Mouse (Mus musculus) MEL (cell line): ENCODE measurements around the gene Tex36. TPM values are rescaled to one million over a fixed set of nuclear protein-coding genes. Genes with fewer than 3 reads are reported as not detected.

Experiments used
- DNase-seq: peaks from one replicate; pipeline ENCODE4 v3.0.0; 2011; ENCODE audit warnings: low read depth, low spot score
- H3K27ac ChIP-seq: 2 replicates; pipeline ENCODE4 v1.5.1; 2012; ENCODE audit warnings: low read depth, mild to moderate bottlenecking, control low read depth, low read length, moderate library complexity; ENCODE audit not compliant: control insufficient read depth
- H3K27me3 ChIP-seq, 2 experiments: fragments of 150-350 bp in 1 of 2; sonication (generic) in 1 of 2; 2 replicates each; pipeline ENCODE4 v1.6.1; 2012; ENCODE audit warnings: low read length in 2 of 2, mild to moderate bottlenecking in 2 of 2, improper control_type of control experiment in 1 of 2, moderate library complexity in 1 of 2; ENCODE audit not compliant: insufficient read depth in 2 of 2, control insufficient read depth in 1 of 2
- H3K36me3 ChIP-seq, 2 experiments: 2 replicates each; pipeline ENCODE4 v1.6.1; 2012 to 2014; ENCODE audit warnings: low read length in 2 of 2, improper control_type of control experiment in 1 of 2, inconsistent platforms in 1 of 2, mild to moderate bottlenecking in 1 of 2; ENCODE audit not compliant: insufficient read depth in 2 of 2, control insufficient read depth in 1 of 2
- H3K4me1 ChIP-seq, 2 experiments: fragments of 150-350 bp in 1 of 2; sonication (generic) in 1 of 2; 2 replicates each; pipeline ENCODE4 v1.6.1; 2012; ENCODE audit warnings: low read length in 2 of 2, improper control_type of control experiment in 1 of 2, mild to moderate bottlenecking in 1 of 2; ENCODE audit not compliant: insufficient read depth in 2 of 2, control insufficient read depth in 1 of 2
- H3K4me3 ChIP-seq, 2 experiments: fragments of 150-350 bp in 1 of 2; sonication (generic) in 1 of 2; 2 replicates each; pipeline ENCODE4 v1.5.1; 2012; ENCODE audit warnings: low read depth in 2 of 2, low read length in 2 of 2, mild to moderate bottlenecking in 2 of 2, moderate library complexity in 2 of 2, control low read depth in 1 of 2, improper control_type of control experiment in 1 of 2; ENCODE audit not compliant: control insufficient read depth in 1 of 2, insufficient read depth in 1 of 2
- H3K79me2 ChIP-seq: 2 replicates; pipeline ENCODE4 v1.6.1; 2012; ENCODE audit warnings: mild to moderate bottlenecking, low read length, moderate library complexity; ENCODE audit not compliant: control insufficient read depth, poor library complexity, insufficient read depth
- H3K9ac ChIP-seq: 2 replicates; pipeline ENCODE4 v1.6.1; 2012; ENCODE audit warnings: low read depth, mild to moderate bottlenecking, control low read depth, low read length, moderate library complexity; ENCODE audit not compliant: control insufficient read depth, poor library complexity, severe bottlenecking
- H3K9me3 ChIP-seq: fragments of 150-350 bp; sonication (generic); replicated peaks from 2 replicates; pipeline ENCODE4 v1.6.1; 2012; ENCODE audit warnings: mild to moderate bottlenecking, low read length, improper control_type of control experiment, moderate library complexity; ENCODE audit not compliant: insufficient read depth
- BHLHE40 ChIP-seq: IDR thresholded peaks from 2 replicates; pipeline ENCODE4 v1.6.1; 2012; ENCODE audit warnings: low read depth, mild to moderate bottlenecking, inconsistent platforms, low read length, improper control_type of control experiment, borderline replicate concordance
- CTCF ChIP-seq, 3 experiments: IDR thresholded peaks in 2 of 3; conservative IDR thresholded peaks in 1 of 3; 2 replicates each; pipeline ENCODE4 v1.5.1; 2011 to 2012; ENCODE audit warnings: low read length in 3 of 3, low read depth in 2 of 3, mild to moderate bottlenecking in 2 of 3, improper control_type of control experiment in 1 of 3, inconsistent platforms in 1 of 3, mixed read lengths in 1 of 3, moderate library complexity in 1 of 3; ENCODE audit not compliant: control insufficient read depth in 1 of 3, insufficient read depth in 1 of 3, poor library complexity in 1 of 3, severe bottlenecking in 1 of 3
- ELF1 ChIP-seq: IDR thresholded peaks from 2 replicates; pipeline ENCODE4 v1.6.1; 2014; ENCODE audit warnings: low read depth, mild to moderate bottlenecking, inconsistent platforms, low read length, improper control_type of control experiment, moderate library complexity
- EP300 ChIP-seq, 2 experiments: IDR thresholded peaks; 2 replicates each; pipeline ENCODE4 v1.6.1; 2011; ENCODE audit warnings: improper control_type of control experiment in 2 of 2, low read length in 2 of 2, low read depth in 1 of 2, mild to moderate bottlenecking in 1 of 2
- ETS1 ChIP-seq: IDR thresholded peaks from 2 replicates; pipeline ENCODE4 v1.6.1; 2012; ENCODE audit warnings: low read depth, mild to moderate bottlenecking, inconsistent platforms, low read length, improper control_type of control experiment, moderate library complexity
- GABPA ChIP-seq: IDR thresholded peaks from 2 replicates; pipeline ENCODE4 v1.6.1; 2012; ENCODE audit warnings: low read depth, mild to moderate bottlenecking, inconsistent platforms, low read length, improper control_type of control experiment, moderate library complexity
- GATA1 ChIP-seq: IDR thresholded peaks from 2 replicates; pipeline ENCODE4 v1.6.1; 2011; ENCODE audit warnings: low read depth, low read length, improper control_type of control experiment
- MAFK ChIP-seq: IDR thresholded peaks from 2 replicates; pipeline ENCODE4 v1.6.1; 2011; ENCODE audit warnings: low read depth, mild to moderate bottlenecking, low read length, improper control_type of control experiment, borderline replicate concordance
- MAX ChIP-seq: IDR thresholded peaks from 2 replicates; pipeline ENCODE4 v1.6.1; 2011; ENCODE audit warnings: low read length, improper control_type of control experiment
- MAZ ChIP-seq: IDR thresholded peaks from 2 replicates; pipeline ENCODE4 v1.6.1; 2012; ENCODE audit warnings: low read depth, mild to moderate bottlenecking, inconsistent platforms, low read length, improper control_type of control experiment
- MYB ChIP-seq: IDR thresholded peaks from 2 replicates; pipeline ENCODE4 v1.6.1; 2011; ENCODE audit warnings: mild to moderate bottlenecking, low read depth, low read length, improper control_type of control experiment
- MYC ChIP-seq: IDR thresholded peaks from 2 replicates; pipeline ENCODE4 v1.6.1; 2011; ENCODE audit warnings: low read depth, mild to moderate bottlenecking, low read length, improper control_type of control experiment, moderate library complexity
- NELFE ChIP-seq: IDR thresholded peaks from 2 replicates; pipeline ENCODE4 v1.6.1; 2011; ENCODE audit warnings: low read depth, low read length, improper control_type of control experiment
- NRF1 ChIP-seq: IDR thresholded peaks from 2 replicates; pipeline ENCODE4 v1.6.1; 2014; ENCODE audit warnings: low read depth, mild to moderate bottlenecking, inconsistent platforms, low read length, improper control_type of control experiment, moderate library complexity; ENCODE audit not compliant: poor library complexity, insufficient read depth, severe bottlenecking
- POLR2AphosphoS2 ChIP-seq: IDR thresholded peaks from 2 replicates; pipeline ENCODE4 v1.6.1; 2011; ENCODE audit warnings: low read length, improper control_type of control experiment
- POLR2AphosphoS5 ChIP-seq: IDR thresholded peaks from 2 replicates; pipeline ENCODE4 v1.6.1; 2012; ENCODE audit warnings: low read depth, borderline replicate concordance, mild to moderate bottlenecking, inconsistent platforms, low read length, moderate library complexity, mixed read lengths
- SIN3A ChIP-seq: IDR thresholded peaks from 2 replicates; pipeline ENCODE4 v1.6.1; 2012; ENCODE audit warnings: low read length, improper control_type of control experiment, inconsistent platforms
- SMC3 ChIP-seq: IDR thresholded peaks from 2 replicates; pipeline ENCODE4 v1.6.1; 2011; ENCODE audit warnings: low read depth, low read length, improper control_type of control experiment
- TBP ChIP-seq: IDR thresholded peaks from 2 replicates; pipeline ENCODE4 v1.8.0; 2011; ENCODE audit warnings: low read depth, low read length, improper control_type of control experiment
- USF1 ChIP-seq: IDR thresholded peaks from 2 replicates; pipeline ENCODE4 v1.6.1; 2014; ENCODE audit warnings: low read depth, mild to moderate bottlenecking, inconsistent platforms, low read length, improper control_type of control experiment, moderate library complexity
- ZC3H11A ChIP-seq: IDR thresholded peaks from 2 replicates; pipeline ENCODE4 v1.6.1; 2012; ENCODE audit warnings: low read depth, mild to moderate bottlenecking, inconsistent platforms, low read length, improper control_type of control experiment
- ZMIZ1 ChIP-seq: IDR thresholded peaks from 2 replicates; pipeline ENCODE4 v1.6.1; 2012; ENCODE audit warnings: low read depth, mild to moderate bottlenecking, inconsistent platforms, low read length, improper control_type of control experiment, moderate library complexity
- ZNF384 ChIP-seq: IDR thresholded peaks from 2 replicates; pipeline ENCODE4 v1.6.1; 2012; ENCODE audit warnings: low read depth, mild to moderate bottlenecking, inconsistent platforms, low read length, improper control_type of control experiment
- polyA plus RNA-seq, 2 experiments: library from polyadenylated mRNA; stranded (reverse) in 1 of 2; unstranded in 1 of 2; fragments of >175 nt in 1 of 2; fragments of >200 nt in 1 of 2; gene quantifications; 2 replicates each; pipeline versions ENCODE4 v1.2.1 to v1.2.4; 2012; ENCODE audit warnings: low replicate concordance in 2 of 2, low read depth in 1 of 2; ENCODE audit not compliant: insufficient read length in 2 of 2, insufficient read depth in 1 of 2, missing spikeins in 1 of 2
- total RNA-seq: library from RNA; depleted of rRNA; stranded (reverse); fragments of 300-350 nt; gene quantifications from 2 replicates; pipeline ENCODE4 v1.2.3, GENCODE M21; 2012

Tex36 gene
- total and polyA plus RNA-seq, 3 experiments = not detected

DNA sequence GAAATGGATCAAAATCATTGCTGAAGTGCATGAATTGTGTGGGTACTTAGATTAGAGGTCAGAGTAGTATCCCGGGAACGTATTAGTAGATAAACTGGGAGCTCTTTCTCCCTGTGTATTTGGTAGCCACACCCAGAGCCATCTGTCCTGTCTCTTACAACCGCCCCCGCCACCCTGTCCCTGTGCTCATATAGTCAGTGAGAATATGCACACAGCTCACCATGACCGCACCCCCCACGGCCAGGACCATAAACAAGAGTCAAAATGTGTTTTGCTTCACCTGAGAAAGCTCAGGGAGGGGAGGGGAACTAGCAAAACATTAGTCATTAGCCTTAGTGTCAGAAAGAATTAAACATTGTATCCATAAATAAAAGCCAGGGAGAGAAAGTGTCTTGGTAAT is 18.7 kb downstream of the Tex36 start:
- H3K9me3 ChIP-seq = no peaks in the 10 kb centered on the region
- no peak overlapping the region for H3K27ac ChIP-seq
- H3K9ac ChIP-seq = no peak overlapping the region
- DNase-seq = no peak
- no peaks in the 10 kb centered on the region for H3K79me2 ChIP-seq
- no peak overlapping the region for H3K4me3 ChIP-seq
- no peaks in the 10 kb centered on the region for H3K4me1 ChIP-seq
- H3K36me3 ChIP-seq = no peaks in the 10 kb centered on the region
- H3K27me3 ChIP-seq = no peaks in the 10 kb centered on the region; a peak in 1 of 4 replicates
- TF ChIP-seq GABPA (no peak), MYC (no peak), NRF1 (no peak), ELF1 (no peak), GATA1 (no peak), NELFE (no peak), MAX (no peak)

DNA sequence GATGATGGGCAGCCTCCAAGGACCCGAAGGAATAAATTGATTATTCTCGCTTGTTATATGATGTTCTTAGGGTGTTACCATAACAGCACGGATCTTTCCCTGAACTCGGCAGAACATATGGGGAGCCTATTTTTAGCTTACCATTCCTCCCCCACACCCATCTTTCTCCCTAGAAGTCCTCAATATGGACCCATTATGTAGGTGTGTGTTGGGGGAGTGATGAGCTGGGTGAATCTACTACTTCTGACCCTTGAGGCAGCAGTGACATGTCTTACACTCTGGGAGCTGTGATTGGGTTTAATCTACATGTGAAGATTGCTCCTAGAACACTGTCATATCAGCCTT is 21.7 kb downstream of the Tex36 start:
- DNase-seq = no peak
- Histone ChIP-seq H3K27me3 (no peaks in the 10 kb centered on the region; a peak in 1 of 4 replicates), H3K4me1 (no peaks in the 10 kb centered on the region), H3K9me3 (no peaks in the 10 kb centered on the region), H3K36me3 (no peaks in the 10 kb centered on the region), H3K9ac (no peak overlapping the region), H3K79me2 (no peaks in the 10 kb centered on the region), H3K4me3 (no peak overlapping the region), H3K27ac (no peak overlapping the region)
- no peak for TF ChIP-seq GABPA
- TF ChIP-seq EP300 (IDR thresholded peaks at IDR 0.05; ENCODE audit: low read depth in 1 of 2, low read length in 2 of 2) = no peak
- TF ChIP-seq USF1 = no peak
- TF ChIP-seq NRF1 = no peak
- TF ChIP-seq CTCF (IDR thresholded peaks at IDR 0.05 in 2 of 3, conservative IDR thresholded peaks at IDR 0.05 in 1 of 3; ENCODE audit: control insufficient read depth in 1 of 3, insufficient read depth in 1 of 3, low read depth in 2 of 3, low read length in 3 of 3, poor library complexity in 1 of 3, severe bottlenecking in 1 of 3) = no peak
- no peak for TF ChIP-seq BHLHE40

DNA sequence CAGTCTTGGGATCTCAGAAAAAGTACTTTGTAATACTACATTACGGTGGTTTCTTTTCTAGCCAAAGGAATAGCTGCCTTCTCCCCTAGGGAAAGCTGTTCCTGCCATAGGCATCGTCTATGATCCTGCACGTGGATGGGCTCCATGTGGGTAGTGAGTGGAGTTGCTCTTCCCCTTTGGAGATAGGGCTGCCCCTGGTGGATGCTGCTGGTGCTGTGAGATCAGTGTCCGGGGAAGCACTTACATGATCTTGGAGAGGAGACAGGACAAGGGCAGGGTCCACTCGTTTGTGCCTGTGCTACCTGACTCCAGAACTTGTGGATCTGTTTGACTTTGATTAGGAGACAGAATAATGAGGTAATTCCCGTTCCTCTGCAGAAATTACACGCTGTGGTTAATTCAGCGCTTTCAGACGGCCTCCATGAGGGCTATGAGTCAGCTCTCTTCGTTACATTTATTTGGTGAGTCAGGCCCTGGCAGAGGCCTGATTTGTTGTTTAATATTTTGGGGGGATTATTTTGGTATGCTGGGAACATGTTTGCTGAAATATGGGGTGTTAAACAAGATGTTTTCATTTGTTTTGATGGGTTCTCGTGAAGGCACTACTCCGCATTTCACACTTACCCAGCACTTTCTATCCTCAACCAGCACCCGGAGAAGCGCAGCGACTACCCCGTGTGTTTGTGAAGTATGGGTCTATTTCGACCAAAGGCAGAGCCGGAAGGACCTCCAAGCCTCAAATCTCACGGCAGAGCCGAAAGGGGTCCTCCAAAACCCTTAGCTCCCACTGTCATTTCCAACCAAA is 22.3 kb downstream of the Tex36 start:
- H3K9ac ChIP-seq = no peak overlapping the region
- H3K4me3 ChIP-seq = no peak overlapping the region
- no peaks in the 10 kb centered on the region for H3K4me1 ChIP-seq
- no peaks in the 10 kb centered on the region; a peak in 1 of 4 replicates for H3K27me3 ChIP-seq
- H3K79me2 ChIP-seq = no peaks in the 10 kb centered on the region
- DNase-seq = no peak
- no peaks in the 10 kb centered on the region for H3K9me3 ChIP-seq
- no peak overlapping the region for H3K27ac ChIP-seq
- no peaks in the 10 kb centered on the region for H3K36me3 ChIP-seq
- TF ChIP-seq GABPA = no peak
- TF ChIP-seq POLR2AphosphoS2 = no peak
- no peak for TF ChIP-seq GATA1
- TF ChIP-seq USF1 = no peak
- no peak for TF ChIP-seq ELF1
- TF ChIP-seq MAZ = no peak
- TF ChIP-seq TBP = no peak
- no peak for TF ChIP-seq MYC
- TF ChIP-seq CTCF (IDR thresholded peaks at IDR 0.05 in 2 of 3, conservative IDR thresholded peaks at IDR 0.05 in 1 of 3; ENCODE audit: control insufficient read depth in 1 of 3, insufficient read depth in 1 of 3, low read depth in 2 of 3, low read length in 3 of 3, poor library complexity in 1 of 3, severe bottlenecking in 1 of 3) = no peak
- TF ChIP-seq MYB = no peak
- no peak for TF ChIP-seq MAFK
- no peak for TF ChIP-seq SMC3
- TF ChIP-seq POLR2AphosphoS5 = no peak
- TF ChIP-seq ZNF384 = no peak
- TF ChIP-seq ETS1 = no peak
- TF ChIP-seq NRF1 = no peak
- no peak for TF ChIP-seq ZC3H11A
- TF ChIP-seq SIN3A = no peak
- no peak for TF ChIP-seq ZMIZ1
- TF ChIP-seq, all 39 proteins: peak for 0
